Mouse (Mus musculus): ENCODE results near the gene Fam69b. TPM values are rescaled to one million over a fixed set of nuclear protein-coding genes. Genes with fewer than 3 reads are reported as not detected.

The Fam69b gene
- polyA plus RNA-seq, 1 experiment from 2014 or later: 17.3 TPM

DNA sequence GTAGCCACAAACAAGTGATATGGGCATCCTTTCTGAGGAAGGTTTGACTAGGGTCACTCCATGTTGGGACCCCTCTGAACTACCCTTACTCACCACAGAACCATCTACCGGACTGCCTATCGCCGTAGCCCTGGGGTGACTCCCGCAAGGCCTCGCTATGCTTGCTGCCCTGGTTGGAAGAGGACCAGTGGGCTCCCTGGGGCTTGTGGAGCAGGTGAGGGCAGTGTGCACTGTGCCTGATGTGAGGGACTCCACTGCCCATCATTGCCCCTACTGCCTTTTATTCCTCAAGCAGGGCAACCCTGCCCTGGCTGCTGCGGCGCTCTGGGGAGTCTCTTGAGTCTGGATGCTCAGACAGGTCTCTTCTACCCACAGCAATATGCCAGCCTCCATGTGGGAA, 38.0 kb upstream of the Fam69b start:
- ATAC-seq (ENCODE audit: insufficient number of reproducible peaks, low FRiP score): no peak
- Histone ChIP-seq H3K4me2 (peak overlapping the region; percentile 80), H3K4me3 (no peak overlapping the region), H3K4me1 (replicated peaks) (peaks cover 37% of the 10 kb centered on the region), H3K27ac (ENCODE audit: poor library complexity, severe bottlenecking) (no peak overlapping the region), H3K27me3 (replicated peaks) (no peaks in the 10 kb centered on the region), H3K36me3 (peaks cover 57% of the 10 kb centered on the region), H3K9ac (no peak overlapping the region), H3K9me3 (replicated peaks) (no peaks in the 10 kb centered on the region)
- 87% methylated on average over 7 of the region's 7 CpGs for WGBS

DNA sequence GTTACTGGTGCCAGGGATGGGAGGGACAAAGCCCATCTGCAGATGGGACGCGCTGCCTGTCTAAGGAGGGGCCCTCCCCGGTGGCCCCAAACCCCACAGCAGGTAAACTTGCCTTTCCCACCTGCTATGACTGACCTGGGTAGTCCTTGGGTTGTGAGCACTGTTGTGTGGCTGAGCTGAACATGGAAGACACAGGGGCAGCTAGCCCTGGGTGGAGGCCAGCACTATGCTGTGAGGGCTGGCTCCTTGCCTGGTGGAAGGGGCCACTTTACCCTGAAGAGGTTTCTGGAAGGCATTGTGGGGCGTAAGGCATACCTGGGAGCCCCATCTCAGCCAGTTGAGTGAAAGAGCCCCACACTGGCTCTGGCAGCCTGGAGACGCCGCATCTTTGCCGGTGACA, 37.3 kb upstream of the Fam69b start:
- 90% methylated on average over 7 of the region's 7 CpGs for WGBS
- ATAC-seq (ENCODE audit: insufficient number of reproducible peaks, low FRiP score): no peak
- Histone ChIP-seq H3K4me1 (replicated peaks) (peaks cover 37% of the 10 kb centered on the region), H3K36me3 (peaks cover 57% of the 10 kb centered on the region), H3K4me2 (peak overlapping the region; percentile 16), H3K9ac (peak overlapping the region; percentile 36; the same call in 1 of the 2 replicates), H3K9me3 (replicated peaks) (no peaks in the 10 kb centered on the region), H3K27ac (ENCODE audit: poor library complexity, severe bottlenecking) (peak overlapping the region; percentile 11), H3K4me3 (no peak overlapping the region), H3K27me3 (replicated peaks) (no peaks in the 10 kb centered on the region)

DNA sequence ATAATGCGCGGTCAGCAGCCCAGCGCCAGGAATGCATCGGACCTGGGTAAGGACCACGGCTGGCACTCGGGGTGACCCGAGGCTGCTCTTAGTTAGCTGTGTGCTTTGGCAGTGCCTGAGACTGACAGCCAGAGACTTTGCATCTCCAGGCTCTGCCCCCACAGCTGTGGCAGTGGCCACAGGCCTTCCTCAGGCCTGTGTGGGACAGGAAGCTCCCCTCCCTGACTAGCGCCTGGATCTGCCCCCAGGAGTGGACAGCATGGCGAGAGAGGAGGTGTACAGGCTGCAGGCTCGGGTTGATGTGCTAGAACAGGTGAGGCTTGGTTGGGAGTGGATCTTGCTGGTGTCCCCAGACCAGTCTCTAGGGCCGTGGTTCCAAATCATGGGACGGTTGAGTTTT, 36.8 kb upstream of the Fam69b start:
- Histone ChIP-seq H3K27me3 (replicated peaks) (no peaks in the 10 kb centered on the region), H3K4me1 (replicated peaks) (peaks cover 33% of the 10 kb centered on the region), H3K4me3 (no peak overlapping the region), H3K4me2 (no peak overlapping the region), H3K9me3 (replicated peaks) (no peaks in the 10 kb centered on the region), H3K27ac (ENCODE audit: poor library complexity, severe bottlenecking) (peak overlapping the region; percentile 11; the same call in 1 of the 2 replicates), H3K36me3 (peaks cover 60% of the 10 kb centered on the region), H3K9ac (peak overlapping the region; percentile 36; the same call in 1 of the 2 replicates)
- WGBS: 77% methylated on average over 12 of the region's 12 CpGs
- ATAC-seq (ENCODE audit: insufficient number of reproducible peaks, low FRiP score): no peak

DNA sequence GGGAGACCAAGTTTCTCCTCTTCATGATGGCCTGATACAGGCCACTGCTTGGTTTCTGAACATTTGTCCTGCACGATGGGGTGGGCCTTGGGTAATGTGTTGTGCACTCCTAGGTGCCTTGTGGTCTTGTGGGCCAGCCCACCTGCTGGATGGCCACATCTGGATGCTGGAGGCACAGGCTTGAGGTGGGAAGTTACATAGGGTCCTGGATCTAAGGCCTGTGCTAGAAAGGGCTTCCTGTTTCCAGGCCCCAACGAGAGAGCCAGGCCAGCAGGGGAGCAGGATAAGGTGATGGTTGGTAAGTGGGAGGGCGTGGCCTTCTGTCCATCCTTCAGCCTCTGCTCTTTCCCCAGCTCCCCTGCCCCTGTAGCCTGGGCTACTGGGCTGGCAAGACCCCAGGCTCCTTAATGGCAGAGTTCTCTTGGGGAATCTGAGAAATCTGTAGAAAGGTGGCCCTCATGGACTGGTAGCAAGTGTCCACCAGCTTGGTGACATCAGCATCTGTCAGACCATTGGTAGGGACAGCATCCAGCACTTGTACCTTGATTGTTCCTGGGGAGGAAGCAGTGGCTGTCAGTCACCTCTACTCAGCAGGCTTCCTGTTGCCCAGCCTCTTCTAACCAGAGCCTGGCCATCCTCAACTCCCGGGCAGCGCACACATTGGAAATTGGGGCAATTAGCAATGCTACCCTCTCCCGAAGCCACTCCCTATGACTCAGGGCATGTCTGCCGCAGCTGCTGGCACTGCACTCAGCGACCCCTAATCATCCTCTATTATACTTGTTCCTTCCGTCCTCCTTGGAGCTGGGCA, 34.8 kb upstream of the Fam69b start:
- 62% methylated on average over 9 of the region's 9 CpGs for WGBS
- H3K4me1 ChIP-seq (replicated peaks): peaks cover 17% of the 10 kb centered on the region
- H3K9ac ChIP-seq: no peak overlapping the region
- no peaks in the 10 kb centered on the region for H3K9me3 ChIP-seq (replicated peaks)
- peaks cover 58% of the 10 kb centered on the region for H3K36me3 ChIP-seq
- no peaks in the 10 kb centered on the region for H3K27me3 ChIP-seq (replicated peaks)
- ATAC-seq (ENCODE audit: insufficient number of reproducible peaks, low FRiP score): no peak
- H3K4me2 ChIP-seq: no peak overlapping the region
- no peak overlapping the region for H3K27ac ChIP-seq (ENCODE audit: poor library complexity, severe bottlenecking)
- H3K4me3 ChIP-seq: no peak overlapping the region

DNA sequence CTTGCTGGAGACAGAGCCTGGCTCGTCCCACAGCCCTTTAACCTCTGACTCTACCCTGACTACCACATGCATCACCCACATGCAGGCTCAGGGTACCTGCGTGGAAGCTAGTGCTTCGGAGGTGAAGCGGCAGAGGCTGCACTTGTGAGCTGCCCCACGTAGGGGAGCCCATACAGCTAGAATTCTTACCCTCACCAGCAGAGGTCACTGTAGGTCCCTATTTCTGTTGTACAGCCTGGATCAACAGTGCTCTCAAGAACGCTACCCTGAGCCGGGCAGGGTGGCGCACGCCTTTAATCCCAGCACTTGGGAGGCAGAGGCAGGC, 34.3 kb upstream of the Fam69b start:
- H3K9me3 ChIP-seq (replicated peaks): no peaks in the 10 kb centered on the region
- H3K9ac ChIP-seq: no peak overlapping the region
- no peaks in the 10 kb centered on the region for H3K27me3 ChIP-seq (replicated peaks)
- WGBS: 59% methylated on average over 9 of the region's 9 CpGs
- no peak overlapping the region for H3K27ac ChIP-seq (ENCODE audit: poor library complexity, severe bottlenecking)
- ATAC-seq (ENCODE audit: insufficient number of reproducible peaks, low FRiP score): no peak
- H3K36me3 ChIP-seq: peaks cover 58% of the 10 kb centered on the region
- no peak overlapping the region for H3K4me3 ChIP-seq
- no peak overlapping the region for H3K4me2 ChIP-seq
- H3K4me1 ChIP-seq (replicated peaks): peaks cover 11% of the 10 kb centered on the region; the same call in 1 of the 2 replicates

DNA sequence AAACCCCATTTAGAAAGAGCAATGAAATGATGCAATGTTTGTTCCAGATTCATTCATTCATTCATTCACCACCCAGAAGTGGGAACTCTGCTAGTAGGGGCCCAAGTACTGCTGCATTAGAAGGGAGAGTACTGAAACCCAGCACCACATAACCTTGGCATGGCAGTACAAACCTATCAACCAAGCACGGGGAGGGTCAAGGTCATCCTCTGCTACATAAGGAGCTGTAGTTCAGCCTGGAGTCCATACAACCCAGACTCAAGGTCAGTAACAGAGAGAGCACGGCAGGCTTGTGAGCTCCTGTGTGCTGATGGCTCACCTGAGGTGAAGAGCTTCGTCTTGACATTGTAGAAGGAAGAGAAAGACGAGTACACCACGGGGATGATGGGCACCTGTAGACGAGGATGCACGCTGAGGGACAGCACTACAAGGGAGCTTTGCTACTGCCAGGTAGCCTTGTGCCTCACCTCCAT, 33.8 kb upstream of the Fam69b start:
- no peak overlapping the region for H3K4me2 ChIP-seq
- H3K36me3 ChIP-seq: peaks cover 55% of the 10 kb centered on the region
- peaks cover 9% of the 10 kb centered on the region; the same call in 1 of the 2 replicates for H3K4me1 ChIP-seq (replicated peaks)
- H3K4me3 ChIP-seq: no peak overlapping the region
- H3K9me3 ChIP-seq (replicated peaks): no peaks in the 10 kb centered on the region
- peak; percentile 5; the same call in 1 of the 2 replicates for ATAC-seq (ENCODE audit: insufficient number of reproducible peaks, low FRiP score)
- no peaks in the 10 kb centered on the region for H3K27me3 ChIP-seq (replicated peaks)
- 76% methylated on average over 7 of the region's 7 CpGs for WGBS
- no peak overlapping the region for H3K9ac ChIP-seq
- H3K27ac ChIP-seq (ENCODE audit: poor library complexity, severe bottlenecking): no peak overlapping the region

DNA sequence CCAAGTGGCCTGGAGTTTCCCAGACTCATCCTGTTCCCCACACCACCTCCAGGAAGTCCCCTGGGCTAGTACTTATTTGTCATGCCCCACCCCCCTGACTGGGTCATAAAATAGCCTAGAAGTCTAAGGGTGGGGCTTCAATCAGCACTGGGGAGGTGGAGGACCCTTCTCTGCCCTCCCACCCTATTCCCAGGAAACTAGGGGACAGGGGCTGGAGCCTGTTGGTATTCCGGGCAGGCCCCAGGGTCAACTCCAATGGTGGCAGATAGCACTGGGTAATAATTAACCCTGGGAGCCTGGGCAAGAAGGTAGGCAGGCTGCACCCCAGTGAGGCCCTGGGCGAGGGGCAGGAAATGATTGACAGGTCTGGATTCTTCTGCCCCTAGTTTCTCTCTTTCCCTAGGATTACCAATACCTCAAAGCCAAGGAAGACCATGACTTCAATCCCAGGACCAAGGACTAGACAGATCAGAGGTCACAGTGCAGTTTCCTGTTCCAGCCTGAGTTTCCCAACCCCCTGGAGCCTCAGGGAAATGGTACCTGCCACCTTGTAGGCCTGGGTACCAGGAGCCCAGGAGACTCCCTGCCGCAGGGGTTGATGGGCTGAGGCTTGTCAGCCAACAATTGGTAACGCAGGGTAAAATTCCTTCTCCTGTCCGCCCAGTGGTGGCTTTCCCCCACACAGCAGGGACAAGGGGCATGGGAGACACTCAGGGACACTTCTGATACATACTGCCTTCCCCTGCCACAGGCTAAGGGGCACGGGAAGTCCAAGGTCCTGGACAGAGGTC, 33.1 kb upstream of the Fam69b start:
- 64% methylated on average over 6 of the region's 6 CpGs for WGBS
- no peak overlapping the region for H3K9ac ChIP-seq
- H3K36me3 ChIP-seq: peaks cover 51% of the 10 kb centered on the region
- H3K27me3 ChIP-seq (replicated peaks): no peaks in the 10 kb centered on the region
- no peak overlapping the region for H3K4me3 ChIP-seq
- peak; percentile 49 for ATAC-seq (ENCODE audit: insufficient number of reproducible peaks, low FRiP score)
- no peak overlapping the region for H3K4me2 ChIP-seq
- no peaks in the 10 kb centered on the region for H3K9me3 ChIP-seq (replicated peaks)
- H3K27ac ChIP-seq (ENCODE audit: poor library complexity, severe bottlenecking): no peak overlapping the region
- peaks cover 6% of the 10 kb centered on the region; the same call in 1 of the 2 replicates for H3K4me1 ChIP-seq (replicated peaks)

DNA sequence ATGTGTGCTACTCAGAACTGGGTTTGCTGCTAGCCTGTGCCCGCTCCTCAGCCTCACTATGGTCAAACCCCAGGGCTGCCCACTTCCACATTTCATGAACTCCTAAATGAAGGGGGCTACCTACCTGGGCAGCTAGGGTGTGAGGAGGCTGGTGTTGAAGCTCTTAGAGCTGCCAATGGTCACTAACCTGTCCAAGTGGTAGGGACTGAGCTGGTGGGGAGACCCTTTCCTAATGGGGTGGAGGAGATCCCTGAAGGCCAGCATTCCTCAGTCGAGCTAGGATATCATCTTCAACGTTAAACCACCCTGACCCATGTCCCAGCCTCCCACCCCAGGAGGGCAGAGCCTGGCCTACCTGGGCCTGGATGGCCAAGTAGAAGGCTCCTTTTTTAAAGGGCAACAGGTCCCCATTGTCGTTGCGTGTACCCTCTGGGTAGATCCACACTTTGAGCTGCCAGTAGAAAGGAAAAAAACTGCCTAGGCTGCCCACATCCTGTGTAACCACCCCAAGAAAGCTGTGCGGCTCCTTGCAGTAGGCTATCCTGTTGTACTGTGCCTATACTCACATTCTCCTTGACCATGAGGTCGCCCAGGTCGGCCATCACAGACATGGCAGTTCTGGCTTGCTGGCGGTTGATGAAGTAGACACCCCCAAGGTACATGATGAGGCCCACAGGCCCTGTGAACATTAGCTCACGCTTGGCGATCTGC, 32.4 kb upstream of the Fam69b start:
- ATAC-seq (ENCODE audit: insufficient number of reproducible peaks, low FRiP score): peak; percentile 17; the same call in 1 of the 2 replicates
- Histone ChIP-seq H3K4me3 (no peak overlapping the region), H3K4me2 (no peak overlapping the region), H3K9me3 (replicated peaks) (no peaks in the 10 kb centered on the region), H3K27me3 (replicated peaks) (no peaks in the 10 kb centered on the region), H3K9ac (no peak overlapping the region), H3K36me3 (peaks cover 43% of the 10 kb centered on the region), H3K27ac (ENCODE audit: poor library complexity, severe bottlenecking) (no peak overlapping the region), H3K4me1 (replicated peaks) (peaks cover 6% of the 10 kb centered on the region; the same call in 1 of the 2 replicates)
- WGBS: 73% methylated on average over 11 of the region's 11 CpGs

DNA sequence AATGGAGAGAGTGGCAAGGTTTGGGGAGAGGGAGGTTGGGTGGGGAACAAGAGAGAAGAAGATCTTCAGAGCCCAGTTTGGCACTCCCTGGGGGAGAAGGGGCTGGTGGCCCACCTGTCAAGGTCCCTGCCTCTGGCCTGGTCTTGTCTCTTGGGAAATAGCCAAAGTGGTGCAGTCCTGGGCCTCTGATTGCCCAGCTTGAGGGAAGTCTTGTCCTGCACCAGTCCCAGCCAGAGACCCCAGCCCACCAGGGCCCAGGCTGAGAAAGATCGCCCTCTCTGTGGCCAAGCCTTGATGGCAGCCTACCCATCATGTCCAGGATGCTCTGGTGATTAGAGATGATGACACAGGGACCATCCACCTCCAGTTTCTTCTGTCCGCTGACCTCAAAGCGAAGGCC, 31.4 kb upstream of the Fam69b start:
- no peaks in the 10 kb centered on the region for H3K9me3 ChIP-seq (replicated peaks)
- ATAC-seq (ENCODE audit: insufficient number of reproducible peaks, low FRiP score): no peak
- 89% methylated on average over 3 of the region's 3 CpGs for WGBS
- no peaks in the 10 kb centered on the region for H3K27me3 ChIP-seq (replicated peaks)
- no peak overlapping the region for H3K4me2 ChIP-seq
- H3K36me3 ChIP-seq: peaks cover 33% of the 10 kb centered on the region
- no peak overlapping the region for H3K9ac ChIP-seq
- no peaks in the 10 kb centered on the region for H3K4me1 ChIP-seq (replicated peaks)
- H3K27ac ChIP-seq (ENCODE audit: poor library complexity, severe bottlenecking): no peak overlapping the region
- no peak overlapping the region for H3K4me3 ChIP-seq

DNA sequence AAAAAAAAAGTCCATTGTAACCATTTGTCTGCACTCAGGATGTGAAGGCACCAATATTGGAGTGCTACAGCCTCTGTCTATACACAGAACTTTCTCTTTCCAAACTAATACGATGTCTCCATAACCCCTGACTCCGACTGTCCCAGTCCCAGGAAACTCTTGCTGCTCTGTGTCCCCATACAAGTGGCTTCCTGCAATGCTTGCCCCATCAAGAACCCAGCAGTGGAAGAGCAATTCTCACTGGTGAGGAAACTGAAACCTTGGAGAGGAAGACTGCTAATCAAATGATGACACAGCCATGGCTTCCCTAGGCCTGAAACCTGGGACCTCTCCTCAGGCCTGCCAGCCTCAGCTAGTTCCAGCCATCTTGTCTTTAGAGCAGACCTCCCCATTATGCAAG, 30.4 kb upstream of the Fam69b start:
- 80% methylated on average over 2 of the region's 2 CpGs for WGBS
- Histone ChIP-seq H3K36me3 (peaks cover 24% of the 10 kb centered on the region), H3K27ac (ENCODE audit: poor library complexity, severe bottlenecking) (no peak overlapping the region), H3K4me3 (no peak overlapping the region), H3K4me1 (replicated peaks) (no peaks in the 10 kb centered on the region; the same call in 1 of the 2 replicates), H3K4me2 (no peak overlapping the region), H3K9me3 (replicated peaks) (no peaks in the 10 kb centered on the region), H3K27me3 (replicated peaks) (no peaks in the 10 kb centered on the region), H3K9ac (no peak overlapping the region)
- ATAC-seq (ENCODE audit: insufficient number of reproducible peaks, low FRiP score): no peak

DNA sequence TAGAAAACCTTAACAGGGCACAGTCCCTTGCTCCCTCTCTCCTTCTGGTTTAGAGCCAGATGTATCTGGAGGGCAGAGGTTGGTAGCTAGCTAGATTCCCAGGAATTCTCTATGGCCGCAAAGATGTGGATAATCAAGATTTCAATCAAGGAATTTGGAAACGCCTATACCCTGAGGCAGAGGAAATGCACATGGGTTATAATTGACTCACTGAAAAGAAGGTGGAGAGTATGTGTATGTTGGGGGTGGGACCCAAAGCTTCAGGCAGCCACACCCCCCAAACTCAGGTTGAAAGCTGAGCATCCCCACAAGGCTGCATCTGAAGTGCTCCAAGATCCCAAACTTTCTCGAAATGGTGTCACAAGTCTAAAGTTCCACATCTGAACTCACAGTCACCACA, 29.8 kb upstream of the Fam69b start:
- no peak overlapping the region for H3K27ac ChIP-seq (ENCODE audit: poor library complexity, severe bottlenecking)
- no peak overlapping the region for H3K4me2 ChIP-seq
- no peaks in the 10 kb centered on the region for H3K9me3 ChIP-seq (replicated peaks)
- WGBS: 68% methylated on average over 3 of the region's 3 CpGs
- H3K36me3 ChIP-seq: peaks cover 18% of the 10 kb centered on the region
- H3K4me1 ChIP-seq (replicated peaks): peaks cover 6% of the 10 kb centered on the region
- H3K27me3 ChIP-seq (replicated peaks): no peaks in the 10 kb centered on the region
- no peak overlapping the region for H3K4me3 ChIP-seq
- H3K9ac ChIP-seq: no peak overlapping the region
- ATAC-seq (ENCODE audit: insufficient number of reproducible peaks, low FRiP score): no peak
